In genomic region chr5:93092857-93093622, GRCm38 (mm10) we compare ENCODE assay signal across 1 mouse cellular context.
TF ChIP-seq lines count a peak whose summit lies in the region.

Gene Sept11, plus strand, starts transcription at chr5:93093437.

TF ChIP-seq in CH12.LX, 34 proteins besides CTCF, POLR2A, EP300 and RAD21 (continued from another document):
- no peak for TF ChIP-seq ZKSCAN1 (IDR thresholded peaks at IDR 0.05; ENCODE audit: borderline replicate concordance, low read depth, low read length)
- peak; percentile 64 for TF ChIP-seq HCFC1 (IDR thresholded peaks at IDR 0.05; ENCODE audit: low read depth, low read length)
- TF ChIP-seq E2F4 (IDR thresholded peaks at IDR 0.05; ENCODE audit: insufficient replicate concordance, low read depth, low read length), result no peak
- TF ChIP-seq USF2 (conservative IDR thresholded peaks at IDR 0.05; ENCODE audit: low read depth, low read length), result no peak
- TF ChIP-seq JUND (conservative IDR thresholded peaks at IDR 0.05; ENCODE audit: low read depth, low read length), result no peak
- TF ChIP-seq IRF4 (IDR thresholded peaks at IDR 0.05; ENCODE audit: low read depth, low read length), result 0 out of 2 replicates have a peak, but pooled peaks have one; percentile 27
- peak; percentile 77 for TF ChIP-seq NRF1 (IDR thresholded peaks at IDR 0.05; ENCODE audit: low read depth, low read length)
- TF ChIP-seq CHD2 (IDR thresholded peaks at IDR 0.05; ENCODE audit: low read length), result no peak
- no peak for TF ChIP-seq ZNF384 (IDR thresholded peaks at IDR 0.05; ENCODE audit: low read depth, low read length)
- TF ChIP-seq ZC3H11A (IDR thresholded peaks at IDR 0.05; ENCODE audit: low read depth, low read length), result no peak
- TF ChIP-seq SIN3A (IDR thresholded peaks at IDR 0.05; ENCODE audit: low read length), result peak; percentile 80
- peak; percentile 85 for TF ChIP-seq MXI1 (IDR thresholded peaks at IDR 0.05; ENCODE audit: low read depth, low read length)
- peak; percentile 97 for TF ChIP-seq ZMIZ1 (IDR thresholded peaks at IDR 0.05; ENCODE audit: low read depth, low read length)
- TF ChIP-seq PAX5 (IDR thresholded peaks at IDR 0.05; ENCODE audit: low read length), result no peak
- TF ChIP-seq SMC3 (IDR thresholded peaks at IDR 0.05; ENCODE audit: low read depth, low read length), result no peak
- TF ChIP-seq MAX (IDR thresholded peaks at IDR 0.05; ENCODE audit: low read length), result peak; percentile 85
- TF ChIP-seq MAFK (IDR thresholded peaks at IDR 0.05; ENCODE audit: insufficient replicate concordance, low read length), result no peak
- peak; percentile 45 for TF ChIP-seq ELF1 (IDR thresholded peaks at IDR 0.05; ENCODE audit: low read depth, low read length)
- TF ChIP-seq BHLHE40 (IDR thresholded peaks at IDR 0.05; ENCODE audit: low read depth, low read length), result peak; percentile 70
- no peak for TF ChIP-seq JUN (IDR thresholded peaks at IDR 0.05; ENCODE audit: insufficient read depth, low read depth, low read length)
- no peak; the same call in 1 of the 2 replicates for TF ChIP-seq MEF2A (IDR thresholded peaks at IDR 0.05; ENCODE audit: borderline replicate concordance, low read depth, low read length)
- peak; percentile 85 for TF ChIP-seq TCF12 (IDR thresholded peaks at IDR 0.05; ENCODE audit: low read depth, low read length)
TF ChIP-seq in CH12.LX: peak in this region for 16.
